Mouse (Mus musculus) limb, embryonic 14.5 days (tissue): ENCODE results near the gene Dnajc30. TPM values are rescaled to one million over a fixed set of nuclear protein-coding genes. Genes with fewer than 3 reads are reported as not detected.

Experiments
- ATAC-seq: fragments of 200-750 bp; cut with Nextera tagmentation; 2 replicates; pipeline ENCODE4 v1.8.0; 2017; ENCODE audit warnings: low read depth, moderate number of reproducible peaks, moderate TSS enrichment; ENCODE audit not compliant: low FRiP score
- DNase-seq: peaks from one replicate; pipeline ENCODE4 v3.0.0-alpha.2; 2015; ENCODE audit warnings: low spot score
- H3K27ac ChIP-seq: fragments of 300-500 bp; sonication (generic); replicated peaks from 2 replicates; pipeline ENCODE4 v1.5.1; 2014; ENCODE audit warnings: low read depth, mild to moderate bottlenecking, low read length, moderate library complexity, mixed read lengths
- H3K27me3 ChIP-seq: fragments of 300-500 bp; sonication (generic); 2 replicates; pipeline ENCODE4 v1.6.1; 2014; ENCODE audit warnings: low read length, mixed read lengths; ENCODE audit not compliant: control insufficient read depth, insufficient read depth
- H3K36me3 ChIP-seq: fragments of 300-500 bp; sonication (generic); 2 replicates; pipeline ENCODE4 v1.6.1; 2014; ENCODE audit warnings: mild to moderate bottlenecking, low read length, moderate library complexity, mixed read lengths; ENCODE audit not compliant: control insufficient read depth, insufficient read depth
- H3K4me1 ChIP-seq: fragments of 300-500 bp; sonication (generic); 2 replicates; pipeline ENCODE4 v1.6.1; 2014; ENCODE audit warnings: antibody characterized with exemption, low read length, mixed read lengths; ENCODE audit not compliant: control insufficient read depth, insufficient read depth
- H3K4me2 ChIP-seq: fragments of 300-500 bp; sonication (generic); replicated peaks from 2 replicates; pipeline ENCODE4 v1.6.1; 2014; ENCODE audit warnings: low read depth, mild to moderate bottlenecking, low read length, moderate library complexity; ENCODE audit not compliant: severe bottlenecking
- H3K4me3 ChIP-seq: fragments of 300-500 bp; sonication (generic); replicated peaks from 2 replicates; pipeline ENCODE4 v1.5.1; 2014; ENCODE audit warnings: low read length
- H3K9ac ChIP-seq: fragments of 300-500 bp; sonication (generic); 2 replicates; pipeline ENCODE4 v1.6.1; 2014; ENCODE audit warnings: mild to moderate bottlenecking, low read depth, low read length, moderate library complexity; ENCODE audit not compliant: severe bottlenecking
- H3K9me3 ChIP-seq: fragments of 300-500 bp; sonication (generic); 2 replicates; pipeline ENCODE4 v1.6.1; 2016; ENCODE audit warnings: low read length; ENCODE audit not compliant: control insufficient read depth
- POLR2A ChIP-seq: fragments of 200-500 bp; IDR thresholded peaks from 2 replicates; pipeline ENCODE4 v1.8.0; 2012; ENCODE audit warnings: inconsistent platforms, mild to moderate bottlenecking, moderate library complexity, borderline replicate concordance; ENCODE audit not compliant: insufficient read depth, insufficient read length; ENCODE audit errors: extremely low read depth
- WGBS: fragments of 180-500 bp; shearing (Covaris S2); extraction: QIAGEN DNeasy Blood & Tissue Kit; methylation state at CpG from one replicate; pipeline ENCODE4 v1.1.7; 2014; 5-methylcytosine and 5-hydroxymethylcytosine counted together
- polyA plus RNA-seq, 2 experiments: library from polyadenylated mRNA; depleted of rRNA in 1 of 2; stranded (reverse) in 1 of 2; unstranded in 1 of 2; fragments of >200 nt; fragmentation: Nextera tagmentation in 1 of 2; extraction: Ambion mirVana in 1 of 2; gene quantifications; 2 replicates each; pipeline versions ENCODE4 v1.2.1 to v1.2.3; 2012 to 2014

Gene Dnajc30
- polyA plus RNA-seq, 2 experiments: 29.1 to 32.6 TPM

DNA sequence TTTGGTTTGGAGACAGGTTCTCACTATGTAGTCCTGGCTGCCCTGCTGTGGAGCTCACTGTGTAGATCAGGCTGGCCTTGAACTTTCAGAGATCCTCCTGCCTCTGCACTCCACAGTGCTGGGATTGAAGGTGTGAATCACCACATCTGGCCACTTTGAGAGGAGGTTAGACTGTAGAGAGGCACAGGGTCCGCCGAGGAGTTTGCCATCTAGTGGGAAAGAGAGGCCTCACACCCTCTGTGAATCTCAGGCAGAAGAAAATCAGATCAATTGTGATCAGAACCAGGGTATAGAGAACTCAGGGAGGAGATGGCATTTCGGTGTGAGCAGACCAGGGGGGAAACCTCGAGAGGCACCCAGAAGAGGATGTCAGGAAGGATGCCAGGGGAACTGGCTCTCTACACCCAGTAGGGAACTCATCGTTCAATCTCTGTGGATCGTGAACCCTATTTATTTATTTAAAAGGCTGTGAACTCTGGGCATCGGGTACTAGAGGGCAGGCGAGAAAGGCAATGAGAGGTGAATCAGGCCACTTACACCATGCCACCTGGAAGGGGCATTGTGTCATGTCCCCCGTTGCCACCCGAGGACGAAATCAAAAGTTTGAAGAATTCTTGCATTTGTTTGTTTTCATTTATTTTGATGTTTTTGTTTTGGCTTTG, 40.1 kb downstream of the Dnajc30 start:
- WGBS: 65% methylated on average over 11 of the region's 11 CpGs
- Histone ChIP-seq H3K27me3 (peaks cover 33% of the 10 kb centered on the region), H3K27ac (no peak overlapping the region), H3K36me3 (no peaks in the 10 kb centered on the region), H3K4me1 (peaks cover 2% of the 10 kb centered on the region; the same call in 1 of the 2 replicates), H3K9me3 (no peaks in the 10 kb centered on the region), H3K9ac (no peak overlapping the region), H3K4me2 (no peak overlapping the region), H3K4me3 (no peak overlapping the region)
- ATAC-seq (no peak), DNase-seq (no peak)
- no peak for TF ChIP-seq POLR2A

DNA sequence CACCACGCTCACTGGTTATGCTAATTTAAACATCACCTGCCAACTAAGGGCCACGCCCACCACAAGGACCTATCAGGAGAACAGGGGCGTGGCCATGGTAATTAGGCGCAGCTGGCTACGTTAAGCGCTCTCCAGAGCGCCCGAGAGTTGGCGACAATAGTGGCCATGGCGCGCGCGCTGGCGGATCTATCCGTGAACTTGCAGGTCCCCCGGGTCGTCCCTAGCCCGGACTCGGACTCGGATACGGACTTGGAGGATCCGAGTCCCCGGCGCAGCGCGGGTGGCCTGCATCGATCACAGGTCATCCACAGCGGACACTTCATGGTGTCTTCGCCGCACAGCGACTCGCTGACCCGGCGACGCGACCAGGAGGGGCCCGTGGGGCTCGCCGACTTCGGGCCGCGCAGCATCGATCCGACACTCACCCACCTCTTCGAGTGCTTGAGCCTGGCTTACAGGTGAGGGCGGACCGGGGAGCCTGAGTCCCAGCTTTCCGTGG, 42.8 kb downstream of the Dnajc30 start:
- DNase-seq (peak; percentile 94), ATAC-seq (peak; percentile 74)
- no peaks in the 10 kb centered on the region for H3K36me3 ChIP-seq
- H3K27ac ChIP-seq: no peak overlapping the region
- H3K4me1 ChIP-seq: peaks cover 2% of the 10 kb centered on the region; the same call in 1 of the 2 replicates
- H3K4me3 ChIP-seq: peak overlapping the region; percentile 53
- TF ChIP-seq POLR2A: no peak
- peak overlapping the region; percentile 98 for H3K4me2 ChIP-seq
- peak overlapping the region; percentile 48 for H3K9ac ChIP-seq
- WGBS: 5% methylated on average over 46 of the region's 48 CpGs
- peaks cover 33% of the 10 kb centered on the region for H3K27me3 ChIP-seq
- no peaks in the 10 kb centered on the region for H3K9me3 ChIP-seq

- peak overlapping the region; percentile 98 for H3K4me2 ChIP-seq
- no peaks in the 10 kb centered on the region for H3K36me3 ChIP-seq
- H3K9me3 ChIP-seq: no peaks in the 10 kb centered on the region
- DNase-seq (peak; percentile 55), ATAC-seq (no peak)
- TF ChIP-seq POLR2A: no peak
- peaks cover 33% of the 10 kb centered on the region for H3K27me3 ChIP-seq
- peak overlapping the region; percentile 36; the same call in 1 of the 2 replicates for H3K9ac ChIP-seq
- H3K27ac ChIP-seq: no peak overlapping the region
- peaks cover 2% of the 10 kb centered on the region; the same call in 1 of the 2 replicates for H3K4me1 ChIP-seq
- WGBS: 9% methylated on average over 40 of the region's 40 CpGs
- peak overlapping the region; percentile 53 for H3K4me3 ChIP-seq
Observed at GRCm38 (mm10) chr5:135107521-135108501, 43.8 kb downstream of the Dnajc30 start.

DNA sequence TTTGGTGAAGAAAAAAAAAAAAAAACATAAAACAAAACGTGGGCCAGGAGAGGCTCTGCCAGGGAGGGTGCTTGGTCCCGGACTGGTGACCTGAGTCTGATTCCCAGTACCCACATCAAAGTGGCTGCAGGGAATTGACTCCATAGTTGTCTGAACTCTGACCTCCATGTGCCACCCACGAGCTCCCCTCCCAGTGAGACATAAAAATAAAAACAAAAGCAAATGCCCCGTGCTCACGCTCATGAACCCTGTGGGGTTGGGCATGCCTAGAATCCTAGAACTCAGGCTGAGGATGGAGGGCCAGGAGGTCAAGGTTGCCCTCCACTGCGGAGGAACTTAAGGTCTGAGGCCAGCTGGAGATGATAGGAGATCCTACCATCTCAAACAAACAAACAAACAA, 45.0 kb downstream of the Dnajc30 start:
- no peak overlapping the region for H3K27ac ChIP-seq
- no peak for DNase-seq
- H3K4me2 ChIP-seq: no peak overlapping the region
- H3K27me3 ChIP-seq: peaks cover 33% of the 10 kb centered on the region
- no peaks in the 10 kb centered on the region for H3K9me3 ChIP-seq
- no peak overlapping the region for H3K4me3 ChIP-seq
- no peaks in the 10 kb centered on the region for H3K36me3 ChIP-seq
- no peak for TF ChIP-seq POLR2A
- H3K4me1 ChIP-seq: peaks cover 2% of the 10 kb centered on the region; the same call in 1 of the 2 replicates
- ATAC-seq: no peak
- 53% methylated on average over 6 of the region's 6 CpGs for WGBS
- H3K9ac ChIP-seq: no peak overlapping the region

GRCm38 (mm10) chr5:135109426-135109825, 45.4 kb downstream of the Dnajc30 start:
- DNase-seq: no peak
- Histone ChIP-seq H3K4me1 (peaks cover 2% of the 10 kb centered on the region; the same call in 1 of the 2 replicates), H3K36me3 (no peaks in the 10 kb centered on the region), H3K27me3 (peaks cover 33% of the 10 kb centered on the region), H3K9me3 (no peaks in the 10 kb centered on the region), H3K9ac (no peak overlapping the region), H3K4me3 (no peak overlapping the region), H3K27ac (no peak overlapping the region), H3K4me2 (no peak overlapping the region)
- WGBS: 86% methylated on average over 3 of the region's 3 CpGs
- TF ChIP-seq POLR2A: no peak
- ATAC-seq: no peak
